Mouse (Mus musculus) ovary, postnatal 14 days (tissue): ENCODE results near the gene Spaca3.

ENCODE experiments used
- DNase-seq: peaks from one replicate; pipeline ENCODE4 v3.0.0; 2022; ENCODE audit warnings: low spot score

Gene Spaca3

DNA sequence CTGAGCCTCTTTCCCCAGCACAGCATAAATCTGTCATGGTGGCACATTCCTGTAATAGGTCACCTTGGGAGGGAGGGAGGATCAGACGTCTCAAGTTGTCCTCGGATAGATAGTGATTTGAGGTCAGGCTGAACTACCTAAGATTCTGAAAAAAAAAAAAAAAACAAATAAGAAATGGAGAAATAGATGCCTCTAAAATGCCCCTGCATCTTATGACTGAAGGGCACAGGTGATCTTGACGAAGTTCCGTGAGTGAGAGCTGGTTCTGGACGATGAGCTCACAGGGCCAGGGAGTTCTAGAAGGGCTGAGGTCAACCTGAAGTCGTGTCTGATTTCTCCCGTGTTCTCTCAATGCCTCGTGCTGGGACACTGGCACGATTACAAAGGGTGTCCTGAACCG, at the start of gene Spaca3:
TSS of gene Spaca3 (plus strand) at position 301 of the 400 bp plus-strand sequence.
- no peak for DNase-seq

GRCm38 (mm10) chr11:80808551-80809070, 49.6 kb upstream of the Spaca3 start:
- no peak for DNase-seq

DNA sequence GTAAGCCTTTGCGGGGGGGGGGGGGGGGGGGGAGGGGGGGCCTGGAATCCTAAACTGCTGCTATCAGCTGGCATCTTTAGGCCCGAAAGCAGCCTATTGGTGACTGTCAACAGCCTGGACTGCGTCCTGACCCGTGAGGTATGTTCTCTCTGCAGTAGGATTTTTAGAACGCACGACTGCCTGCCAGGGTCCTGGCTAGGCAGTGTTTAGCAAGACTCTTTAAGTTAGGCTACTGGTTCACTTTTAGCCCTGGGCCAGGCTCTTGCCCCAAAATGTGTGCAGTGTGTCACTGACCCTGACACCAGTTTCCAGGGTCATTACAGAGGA, 48.5 kb upstream of the Spaca3 start:
- DNase-seq: no peak

- peak; percentile 39 for DNase-seq
Observed at GRCm38 (mm10) chr11:80809993-80810821, 48.0 kb upstream of the Spaca3 start, which contains the start of gene Tmem98. Gene Tmem98 (plus strand): TSS chr11:80810175.

DNA sequence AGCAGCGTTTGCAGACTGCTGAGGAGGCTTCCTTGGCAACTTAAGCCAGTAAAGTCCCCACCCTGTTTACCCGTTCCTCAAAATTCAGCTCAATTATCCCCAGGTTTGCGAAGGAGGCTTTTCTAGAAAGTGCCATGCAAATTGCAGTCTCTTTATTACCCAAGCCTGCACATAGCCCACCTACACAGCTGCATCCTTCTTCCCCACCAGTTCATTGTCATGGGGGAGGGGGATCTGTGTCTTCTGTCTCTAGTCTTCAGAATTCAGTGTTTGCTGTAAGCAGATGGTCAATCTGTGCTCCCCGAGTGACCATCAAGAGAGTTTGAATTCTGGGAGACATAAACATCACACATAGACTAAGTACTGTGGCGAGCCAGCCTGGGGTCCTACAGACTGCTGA, 47.0 kb upstream of the Spaca3 start:
- no peak for DNase-seq

- no peak for DNase-seq
Observed at GRCm38 (mm10) chr11:80815354-80815753, 42.8 kb upstream of the Spaca3 start.

DNA sequence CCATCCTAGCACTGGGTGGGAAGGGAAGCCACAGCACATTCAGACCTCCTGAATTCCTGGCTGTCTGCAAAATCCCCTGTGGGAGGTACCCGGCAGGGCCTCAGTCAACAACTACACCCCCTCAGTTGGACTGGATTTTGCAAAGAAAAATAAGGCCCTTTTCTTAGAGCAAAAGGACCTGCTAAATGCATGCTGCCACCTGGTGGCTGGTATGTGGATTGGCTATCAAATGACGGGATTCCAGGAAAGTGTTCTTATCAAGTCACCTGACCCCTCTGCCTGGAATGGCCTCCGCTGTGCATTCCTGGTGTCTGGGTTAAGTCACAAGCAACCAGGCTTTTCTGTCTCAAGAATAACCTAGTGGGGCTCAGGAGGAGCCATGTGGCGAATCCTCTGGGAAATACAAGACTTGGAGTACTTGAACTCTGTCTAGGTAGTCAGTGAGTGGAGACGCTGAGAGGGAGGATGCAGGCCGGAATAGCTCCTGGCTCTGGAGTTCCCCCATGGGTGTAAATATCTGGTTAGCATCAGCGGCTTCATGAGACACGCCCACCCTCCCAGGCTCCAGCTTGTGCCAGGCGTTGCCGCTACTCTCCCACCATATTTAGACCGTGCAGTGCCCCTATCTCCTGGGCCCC, 40.0 kb upstream of the Spaca3 start:
- peak; percentile 71 for DNase-seq

DNA sequence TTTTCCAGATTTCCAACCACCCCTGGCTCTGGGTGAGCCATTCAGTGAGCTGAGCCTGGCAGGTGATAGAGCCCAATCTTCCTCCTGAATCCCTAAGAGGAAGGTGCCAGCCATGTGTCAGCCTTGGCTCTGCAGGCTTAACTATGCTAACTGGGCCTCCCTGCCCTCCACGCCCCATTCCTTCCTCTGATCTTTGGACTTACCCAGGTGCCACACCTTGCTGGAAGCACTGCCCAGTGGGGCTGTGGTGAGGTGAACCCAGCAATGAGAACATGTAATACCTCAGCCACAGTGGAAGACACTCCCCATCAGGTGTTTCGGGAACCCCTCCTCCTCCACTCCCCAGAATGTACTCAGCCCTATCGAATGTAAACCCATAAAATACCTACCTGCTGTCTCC, 38.1 kb upstream of the Spaca3 start:
- DNase-seq: no peak

DNA sequence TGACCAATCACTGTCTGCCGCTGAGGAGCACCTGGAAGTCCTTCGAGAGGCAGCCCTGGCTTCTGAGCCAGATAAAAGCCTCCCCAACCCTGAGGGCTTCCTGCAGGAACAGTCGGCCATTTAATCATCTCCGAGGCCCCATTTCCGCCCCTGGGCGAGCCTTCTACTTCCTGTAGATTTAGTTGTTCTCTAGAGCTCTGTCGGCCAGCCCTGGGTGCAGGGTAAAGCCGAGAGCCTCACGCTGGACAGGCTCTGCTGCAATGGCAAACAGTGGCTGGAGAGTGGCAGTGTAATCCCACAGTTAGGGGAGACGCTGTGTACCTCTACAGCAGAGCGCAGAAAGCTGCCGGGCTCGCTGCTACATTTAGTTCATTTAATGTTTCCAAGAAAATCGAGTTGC, 36.9 kb upstream of the Spaca3 start:
- no peak for DNase-seq

GRCm38 (mm10) chr11:80821794-80822193, 36.4 kb upstream of the Spaca3 start:
- no peak for DNase-seq

GRCm38 (mm10) chr11:80835395-80835794, 22.8 kb upstream of the Spaca3 start:
- DNase-seq: no peak

GRCm38 (mm10) chr11:80835841-80836240, 22.3 kb upstream of the Spaca3 start:
- DNase-seq: no peak

DNA sequence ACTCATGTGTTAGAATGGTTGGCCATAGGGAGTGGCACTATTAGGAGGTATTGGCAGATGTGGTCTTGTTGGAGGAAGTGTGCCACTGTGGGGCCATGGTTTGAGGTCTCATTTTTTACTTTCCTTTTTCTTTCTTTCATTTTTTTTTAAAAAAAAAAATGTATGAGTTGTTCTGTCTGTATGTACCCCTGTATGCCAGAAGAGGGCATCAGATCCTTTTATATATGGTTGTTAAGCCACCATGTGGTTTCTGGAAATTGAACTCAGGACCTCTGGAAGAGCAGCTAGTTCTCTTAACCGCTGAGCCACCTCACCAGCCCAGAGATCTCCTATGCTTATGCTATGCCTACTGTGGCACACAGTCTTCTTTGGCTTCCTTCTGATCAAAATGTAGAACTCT, 19.4 kb upstream of the Spaca3 start:
- DNase-seq: no peak

DNA sequence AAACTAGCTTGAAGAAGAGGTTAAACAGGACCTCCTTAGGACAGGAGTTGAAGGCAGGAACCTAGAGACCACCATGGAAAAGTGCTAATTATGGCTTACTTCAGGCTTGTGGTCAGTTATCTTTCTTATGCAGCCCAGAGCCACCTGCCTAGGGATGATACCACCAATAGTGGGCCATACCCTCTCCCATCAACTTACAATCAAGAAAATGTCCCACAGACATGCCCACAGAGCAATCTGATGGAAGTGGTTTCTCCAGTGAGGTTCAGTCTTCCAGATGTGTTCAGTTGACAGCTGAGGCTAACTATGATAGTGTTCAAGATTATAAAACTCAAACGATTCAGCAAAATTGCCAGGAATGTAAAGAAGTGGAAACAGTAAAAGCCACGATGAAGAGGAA, 14.7 kb upstream of the Spaca3 start:
- DNase-seq: no peak

- no peak for DNase-seq
Observed at GRCm38 (mm10) chr11:80845486-80845885, 12.7 kb upstream of the Spaca3 start.

DNA sequence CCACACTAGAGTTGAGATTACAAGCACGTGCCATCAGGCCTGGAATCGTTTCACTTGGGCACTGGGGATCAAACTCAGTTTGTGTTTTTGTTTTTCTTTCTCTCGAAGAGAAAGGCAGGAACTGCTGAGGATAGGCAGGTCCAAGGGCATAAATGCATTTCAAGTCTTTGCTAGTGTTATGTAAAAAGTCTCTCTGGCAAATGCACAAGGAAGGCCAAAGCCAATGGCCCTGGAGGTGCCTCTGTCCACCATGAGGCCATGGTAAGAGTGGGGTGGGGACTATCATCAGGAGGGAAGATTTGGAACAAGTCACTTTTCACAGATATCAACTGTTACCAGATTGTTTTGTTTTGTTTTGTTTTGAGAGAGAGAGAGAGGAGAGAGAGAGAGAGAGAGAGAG, 12.1 kb upstream of the Spaca3 start:
- no peak for DNase-seq

- no peak for DNase-seq
Observed at GRCm38 (mm10) chr11:80848131-80848530, 10.0 kb upstream of the Spaca3 start.

DNA sequence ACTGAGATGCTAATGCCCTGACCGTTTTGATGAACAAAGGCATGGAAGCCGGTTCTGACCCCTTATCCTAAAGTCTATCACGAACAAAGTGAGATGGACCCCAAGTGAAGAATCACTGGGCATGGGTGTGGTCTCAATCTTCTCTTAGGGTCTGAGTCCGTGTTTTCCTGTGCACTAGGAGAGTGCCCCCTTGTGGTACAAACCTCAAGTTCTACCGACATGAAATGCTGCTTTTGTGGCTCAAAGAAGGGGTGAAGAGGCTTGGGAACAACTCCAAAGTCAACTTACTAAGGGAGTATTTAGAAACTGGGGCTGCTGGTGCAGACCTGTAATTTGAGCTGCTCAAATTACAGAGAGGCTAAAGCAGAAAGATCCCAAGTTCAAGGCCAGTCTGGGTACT, 6.3 kb upstream of the Spaca3 start:
- DNase-seq: no peak

DNA sequence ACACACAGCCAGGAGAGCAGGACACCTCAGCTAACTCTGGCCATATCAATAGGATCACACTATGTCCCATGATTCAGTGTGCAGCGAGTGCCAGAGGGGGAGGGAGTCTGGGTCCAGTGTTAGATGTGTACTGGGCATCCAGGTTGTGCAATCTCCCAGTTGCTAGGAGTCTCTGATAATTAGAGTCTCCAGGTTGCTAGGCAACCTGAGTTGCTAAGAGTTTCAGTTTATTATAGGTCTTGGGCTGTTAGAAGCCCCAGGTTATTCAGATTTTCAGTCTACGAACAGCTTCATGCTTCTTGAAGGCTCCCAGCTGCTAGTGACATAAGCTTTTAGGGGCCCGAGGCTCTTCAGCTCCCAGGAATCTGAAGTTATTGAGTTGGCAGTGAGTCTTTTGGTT, 5.2 kb upstream of the Spaca3 start:
- DNase-seq: no peak

DNA sequence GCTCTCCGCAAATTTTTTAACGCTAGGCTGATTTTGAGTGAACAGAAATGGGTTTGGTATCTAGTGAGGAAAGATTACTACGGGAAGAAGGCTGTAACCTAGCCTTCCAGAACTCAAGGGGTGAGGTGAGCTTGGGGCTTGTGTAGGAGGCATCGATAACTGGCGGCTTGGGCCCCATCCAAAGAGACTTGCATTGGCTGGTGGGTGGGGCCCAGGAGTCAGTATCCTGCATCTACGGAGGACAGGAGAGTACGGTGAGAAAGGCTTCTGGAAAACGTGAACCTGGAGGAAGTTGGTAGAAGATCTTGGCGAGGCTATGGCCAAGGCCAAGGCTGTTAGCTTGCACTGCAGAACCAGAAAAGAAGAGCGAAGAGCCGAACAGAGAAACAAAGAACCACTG, 3.7 kb upstream of the Spaca3 start:
- DNase-seq: no peak

DNA sequence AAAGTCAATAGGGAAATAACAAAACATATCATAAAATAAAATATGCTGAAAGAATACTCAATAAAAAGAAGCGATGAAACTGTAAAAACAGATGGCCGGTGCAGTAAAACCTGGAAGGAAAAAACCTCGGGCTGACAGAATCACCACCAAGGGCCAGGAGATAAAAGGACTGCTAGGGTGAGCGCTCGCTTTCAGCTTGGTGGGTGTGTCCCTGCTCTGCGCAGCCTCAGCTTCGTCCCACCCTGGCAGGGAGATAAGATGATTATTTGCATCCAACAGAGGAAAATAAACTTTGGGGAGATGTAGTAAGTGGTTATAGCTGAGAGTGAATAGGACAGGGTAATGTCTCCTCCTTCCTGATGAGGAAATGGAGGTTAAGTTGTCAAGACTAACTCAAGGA, 3.3 kb upstream of the Spaca3 start:
- no peak for DNase-seq

- no peak for DNase-seq
Observed at GRCm38 (mm10) chr11:80856827-80857226, 1.3 kb upstream of the Spaca3 start.

GRCm38 (mm10) chr11:80862941-80863340, 4.8 kb downstream of the Spaca3 start:
- no peak for DNase-seq

DNA sequence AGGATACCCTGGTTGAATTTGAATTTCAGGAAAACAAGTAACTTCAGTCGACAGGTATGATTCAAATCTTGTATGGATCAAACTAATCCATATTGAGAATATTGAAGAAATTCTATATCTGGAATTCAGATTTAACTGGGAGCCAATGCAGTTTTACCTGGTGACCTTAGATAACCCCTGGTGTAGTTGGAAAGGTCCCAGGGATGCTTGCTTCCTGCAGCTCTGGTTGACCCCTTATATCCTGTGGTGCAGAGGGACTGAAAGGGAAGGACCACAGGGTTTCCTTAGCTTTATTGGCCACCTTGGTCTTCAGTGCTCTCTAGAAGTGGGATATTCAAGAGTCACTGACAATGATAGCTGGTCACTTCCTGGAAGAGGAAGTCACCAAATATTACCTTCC, 9.9 kb downstream of the Spaca3 start:
- DNase-seq: no peak
